Mouse (Mus musculus) thymus, postnatal 14 days (tissue): ENCODE results near the gene Wdr54.
A peak's percentile ranks its signal among the peaks of the same experiment; 100 is the strongest.

Source experiments
- DNase-seq: peaks from one replicate; pipeline ENCODE4 v3.0.0; 2021

The Wdr54 gene

GRCm38 (mm10) chr6:83101688-83102556 lies 54.3 kb downstream of the Wdr54 start:
- peak; percentile 86 for DNase-seq

DNA sequence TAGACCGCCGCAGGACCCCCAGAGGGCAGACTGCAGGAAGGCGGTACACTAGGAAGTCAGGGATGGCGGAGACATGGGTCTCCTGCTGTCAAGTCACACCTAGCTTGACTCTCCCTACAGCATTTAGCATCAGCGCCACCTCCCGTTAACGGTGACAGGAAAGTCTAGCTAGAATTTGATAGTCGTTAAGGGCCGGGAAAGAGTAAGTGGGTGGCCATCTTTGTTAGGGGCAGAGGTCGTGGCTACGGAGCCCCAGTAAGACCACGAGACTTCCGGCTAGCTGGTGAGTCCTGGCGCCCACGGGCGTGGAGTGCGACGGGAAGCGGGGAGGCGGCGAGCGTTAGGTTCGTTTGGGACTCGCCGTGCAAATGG lies 54.9 kb downstream of the Wdr54 start, which contains the start of the genes Ccdc142 and Gm42688:
Gene Ccdc142, plus strand, starts transcription at position 286 of the 372 bp plus-strand sequence.
Gene Gm42688, plus strand, starts transcription at position 302 of the 372 bp plus-strand sequence.
- DNase-seq, result peak; percentile 95
